Mouse (Mus musculus): ENCODE measurements around the gene Xpo6. TPM values are rescaled to one million over a fixed set of nuclear protein-coding genes. Genes with fewer than 3 reads are reported as not detected.

Xpo6 gene
- polyA plus RNA-seq, 1 experiment from 2014 or later = 27.6 TPM

- H3K4me3 ChIP-seq (ENCODE audit: low read length) = no peak overlapping the region
- no peak overlapping the region for H3K9ac ChIP-seq (ENCODE audit: low read length)
- H3K27me3 ChIP-seq (ENCODE audit: control insufficient read depth, insufficient read depth, low read length) = no peaks in the 10 kb centered on the region
- H3K27ac ChIP-seq (ENCODE audit: low read length) = no peak overlapping the region
- ATAC-seq (replicated peaks; ENCODE audit: extremely low read depth, insufficient read depth, low FRiP score) = no peak
- no peaks in the 10 kb centered on the region for H3K9me3 ChIP-seq (replicated peaks; ENCODE audit: control insufficient read depth, low read length)
- peaks cover 33% of the 10 kb centered on the region for H3K36me3 ChIP-seq (ENCODE audit: control insufficient read depth, insufficient read depth)
- WGBS = 80% methylated on average over 4 of the region's 4 CpGs
- H3K4me1 ChIP-seq (ENCODE audit: control insufficient read depth, insufficient read depth, low read length) = no peaks in the 10 kb centered on the region
- H3K4me2 ChIP-seq (ENCODE audit: low read depth, low read length) = no peak overlapping the region
Observed at GRCm38 (mm10) chr7:126134634-126135321, 65.5 kb downstream of the Xpo6 start.

DNA sequence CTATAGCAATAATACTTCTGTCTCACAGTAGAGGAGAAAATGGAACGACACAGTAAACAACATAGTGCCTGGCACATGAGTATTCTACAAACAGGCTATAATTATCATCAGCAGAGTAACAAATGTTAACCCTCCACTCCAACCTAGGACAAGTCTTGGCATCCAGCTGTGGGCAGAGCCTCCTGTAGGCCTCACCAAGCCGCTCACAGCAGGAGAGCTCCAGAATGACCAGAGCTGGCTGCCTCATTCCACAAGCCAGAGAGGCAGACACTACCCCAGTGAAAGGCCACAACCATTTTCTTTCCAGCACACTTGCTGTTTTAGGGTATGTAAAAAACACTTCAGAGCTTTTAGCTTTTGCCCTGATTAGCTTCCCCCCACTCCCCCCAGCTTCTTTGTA lies 72.6 kb downstream of the Xpo6 start:
- no peaks in the 10 kb centered on the region for H3K9me3 ChIP-seq (replicated peaks; ENCODE audit: control insufficient read depth, low read length)
- no peak overlapping the region for H3K9ac ChIP-seq (ENCODE audit: low read length)
- H3K4me1 ChIP-seq (ENCODE audit: control insufficient read depth, insufficient read depth, low read length) = peaks cover 28% of the 10 kb centered on the region
- H3K4me2 ChIP-seq (ENCODE audit: low read depth, low read length) = no peak overlapping the region
- no peak overlapping the region for H3K27ac ChIP-seq (ENCODE audit: low read length)
- WGBS = 60% methylated on average over 2 of the region's 2 CpGs
- ATAC-seq (replicated peaks; ENCODE audit: extremely low read depth, insufficient read depth, low FRiP score) = no peak
- H3K4me3 ChIP-seq (ENCODE audit: low read length) = no peak overlapping the region
- H3K27me3 ChIP-seq (ENCODE audit: control insufficient read depth, insufficient read depth, low read length) = no peaks in the 10 kb centered on the region
- peaks cover 31% of the 10 kb centered on the region for H3K36me3 ChIP-seq (ENCODE audit: control insufficient read depth, insufficient read depth)

DNA sequence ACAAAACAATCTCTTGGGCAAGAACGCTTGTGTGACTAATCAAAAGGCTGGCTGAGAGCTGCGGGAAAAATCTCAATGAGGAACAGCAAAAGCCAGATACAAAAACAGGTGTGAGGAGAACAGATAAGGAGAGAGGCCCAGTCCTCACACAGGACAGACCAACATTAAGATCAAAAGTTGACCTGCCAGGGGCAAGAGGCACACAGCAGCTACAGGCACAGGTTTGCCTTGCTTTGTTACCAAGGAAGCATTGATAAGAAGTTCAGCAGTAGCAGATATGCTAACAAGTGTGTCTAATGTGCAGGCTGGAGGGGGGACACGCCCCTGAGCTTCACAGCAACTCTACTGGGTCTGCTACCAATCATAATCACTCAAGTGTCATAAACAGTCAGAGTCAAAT lies 73.8 kb downstream of the Xpo6 start:
- peaks cover 33% of the 10 kb centered on the region for H3K4me1 ChIP-seq (ENCODE audit: control insufficient read depth, insufficient read depth, low read length)
- H3K36me3 ChIP-seq (ENCODE audit: control insufficient read depth, insufficient read depth) = peaks cover 29% of the 10 kb centered on the region
- no peak overlapping the region for H3K9ac ChIP-seq (ENCODE audit: low read length)
- peak overlapping the region; percentile 20; the same call in 1 of the 2 replicates for H3K4me2 ChIP-seq (ENCODE audit: low read depth, low read length)
- H3K4me3 ChIP-seq (ENCODE audit: low read length) = no peak overlapping the region
- WGBS = 32% methylated on average over 3 of the region's 3 CpGs
- H3K27ac ChIP-seq (ENCODE audit: low read length) = peak overlapping the region; percentile 75
- H3K27me3 ChIP-seq (ENCODE audit: control insufficient read depth, insufficient read depth, low read length) = no peaks in the 10 kb centered on the region
- H3K9me3 ChIP-seq (replicated peaks; ENCODE audit: control insufficient read depth, low read length) = no peaks in the 10 kb centered on the region
- ATAC-seq (replicated peaks; ENCODE audit: extremely low read depth, insufficient read depth, low FRiP score) = no peak; the same call in 1 of the 2 replicates

DNA sequence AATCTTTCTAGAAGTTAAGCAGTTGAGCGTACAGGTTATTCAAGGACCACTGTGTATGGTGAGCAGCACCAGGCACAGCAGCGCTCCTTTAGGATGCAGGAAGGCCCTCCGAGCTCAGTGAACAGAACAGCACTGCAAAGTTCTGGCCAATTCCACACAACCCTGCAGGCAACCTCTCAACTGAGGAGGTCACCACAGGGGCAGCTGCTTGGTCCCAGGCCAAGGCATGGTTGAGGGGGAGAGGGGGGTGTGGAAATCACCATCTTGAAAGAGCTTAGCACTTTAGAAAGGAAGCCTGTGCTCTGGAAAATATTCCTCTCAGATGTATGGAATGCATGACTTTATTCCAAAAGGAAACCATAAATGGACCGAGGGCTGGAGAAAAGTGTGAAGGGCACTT lies 78.8 kb downstream of the Xpo6 start:
- H3K36me3 ChIP-seq (ENCODE audit: control insufficient read depth, insufficient read depth) = peaks cover 35% of the 10 kb centered on the region
- peaks cover 27% of the 10 kb centered on the region for H3K4me1 ChIP-seq (ENCODE audit: control insufficient read depth, insufficient read depth, low read length)
- H3K27me3 ChIP-seq (ENCODE audit: control insufficient read depth, insufficient read depth, low read length) = no peaks in the 10 kb centered on the region
- H3K27ac ChIP-seq (ENCODE audit: low read length) = peak overlapping the region; percentile 69
- no peaks in the 10 kb centered on the region for H3K9me3 ChIP-seq (replicated peaks; ENCODE audit: control insufficient read depth, low read length)
- H3K9ac ChIP-seq (ENCODE audit: low read length) = no peak overlapping the region
- no peak overlapping the region for H3K4me2 ChIP-seq (ENCODE audit: low read depth, low read length)
- 47% methylated on average over 4 of the region's 4 CpGs for WGBS
- no peak overlapping the region for H3K4me3 ChIP-seq (ENCODE audit: low read length)
- peak; percentile 78 for ATAC-seq (replicated peaks; ENCODE audit: extremely low read depth, insufficient read depth, low FRiP score)

GRCm38 (mm10) chr7:126119819-126120218 lies 80.5 kb downstream of the Xpo6 start:
- Histone ChIP-seq H3K9ac (ENCODE audit: low read length) (no peak overlapping the region), H3K4me3 (ENCODE audit: low read length) (no peak overlapping the region), H3K4me1 (ENCODE audit: control insufficient read depth, insufficient read depth, low read length) (peaks cover 11% of the 10 kb centered on the region), H3K9me3 (replicated peaks; ENCODE audit: control insufficient read depth, low read length) (no peaks in the 10 kb centered on the region), H3K4me2 (ENCODE audit: low read depth, low read length) (no peak overlapping the region), H3K27me3 (ENCODE audit: control insufficient read depth, insufficient read depth, low read length) (no peaks in the 10 kb centered on the region), H3K27ac (ENCODE audit: low read length) (no peak overlapping the region), H3K36me3 (ENCODE audit: control insufficient read depth, insufficient read depth) (peaks cover 41% of the 10 kb centered on the region)
- 79% methylated on average over 6 of the region's 6 CpGs for WGBS
- ATAC-seq (replicated peaks; ENCODE audit: extremely low read depth, insufficient read depth, low FRiP score) = no peak

DNA sequence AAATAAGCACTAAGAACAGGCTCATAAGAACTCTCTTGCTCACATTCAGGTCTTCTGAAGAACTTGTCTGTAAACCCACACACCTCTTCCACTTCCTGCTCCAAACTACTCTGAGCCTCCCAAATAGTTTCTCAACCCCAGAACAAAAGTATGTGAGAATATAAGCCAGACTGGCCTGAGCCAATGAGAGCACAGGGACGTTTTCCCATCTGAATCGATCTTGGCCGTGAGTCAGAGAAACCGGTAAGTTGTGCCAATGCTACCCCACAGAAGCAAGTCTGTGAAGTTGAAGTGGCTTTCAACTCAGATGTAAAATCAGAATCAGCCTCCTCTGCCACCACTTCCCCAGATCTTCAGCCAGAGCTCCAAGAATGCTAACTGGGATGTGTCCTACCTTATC lies 87.0 kb downstream of the Xpo6 start:
- Histone ChIP-seq H3K36me3 (ENCODE audit: control insufficient read depth, insufficient read depth) (peaks cover 37% of the 10 kb centered on the region), H3K4me1 (ENCODE audit: control insufficient read depth, insufficient read depth, low read length) (no peaks in the 10 kb centered on the region), H3K4me2 (ENCODE audit: low read depth, low read length) (no peak overlapping the region), H3K27me3 (ENCODE audit: control insufficient read depth, insufficient read depth, low read length) (no peaks in the 10 kb centered on the region), H3K4me3 (ENCODE audit: low read length) (no peak overlapping the region), H3K27ac (ENCODE audit: low read length) (no peak overlapping the region), H3K9me3 (replicated peaks; ENCODE audit: control insufficient read depth, low read length) (no peaks in the 10 kb centered on the region), H3K9ac (ENCODE audit: low read length) (no peak overlapping the region)
- 64% methylated on average over 4 of the region's 4 CpGs for WGBS
- no peak for ATAC-seq (replicated peaks; ENCODE audit: extremely low read depth, insufficient read depth, low FRiP score)

DNA sequence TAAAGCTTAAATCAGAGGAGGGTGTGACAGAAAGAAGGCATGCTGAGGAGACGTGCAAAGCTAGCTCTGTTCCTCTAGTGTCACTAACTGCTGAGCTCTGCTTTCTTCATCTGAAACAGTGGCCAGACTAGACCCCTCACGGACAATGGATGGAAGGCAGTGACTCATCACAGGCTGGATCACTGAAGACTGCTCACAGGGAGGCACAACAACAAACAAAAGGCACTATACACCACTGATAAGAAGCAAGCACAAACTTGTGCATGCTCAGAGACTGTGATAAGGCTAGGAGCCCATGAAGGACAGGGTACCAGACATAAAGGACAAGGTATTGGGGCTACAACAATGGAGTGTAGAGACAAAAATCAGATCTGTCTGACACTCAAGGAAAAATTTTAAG lies 89.1 kb downstream of the Xpo6 start:
- H3K27me3 ChIP-seq (ENCODE audit: control insufficient read depth, insufficient read depth, low read length) = no peaks in the 10 kb centered on the region
- H3K9ac ChIP-seq (ENCODE audit: low read length) = no peak overlapping the region
- H3K27ac ChIP-seq (ENCODE audit: low read length) = no peak overlapping the region
- H3K4me2 ChIP-seq (ENCODE audit: low read depth, low read length) = no peak overlapping the region
- H3K9me3 ChIP-seq (replicated peaks; ENCODE audit: control insufficient read depth, low read length) = no peaks in the 10 kb centered on the region
- 60% methylated on average over 2 of the region's 2 CpGs for WGBS
- no peaks in the 10 kb centered on the region for H3K4me1 ChIP-seq (ENCODE audit: control insufficient read depth, insufficient read depth, low read length)
- no peak overlapping the region for H3K4me3 ChIP-seq (ENCODE audit: low read length)
- peaks cover 50% of the 10 kb centered on the region for H3K36me3 ChIP-seq (ENCODE audit: control insufficient read depth, insufficient read depth)
- ATAC-seq (replicated peaks; ENCODE audit: extremely low read depth, insufficient read depth, low FRiP score) = no peak

- peaks cover 50% of the 10 kb centered on the region for H3K36me3 ChIP-seq (ENCODE audit: control insufficient read depth, insufficient read depth)
- ATAC-seq (replicated peaks; ENCODE audit: extremely low read depth, insufficient read depth, low FRiP score) = no peak
Observed at GRCm38 (mm10) chr7:126109898-126110297, 90.4 kb downstream of the Xpo6 start.

DNA sequence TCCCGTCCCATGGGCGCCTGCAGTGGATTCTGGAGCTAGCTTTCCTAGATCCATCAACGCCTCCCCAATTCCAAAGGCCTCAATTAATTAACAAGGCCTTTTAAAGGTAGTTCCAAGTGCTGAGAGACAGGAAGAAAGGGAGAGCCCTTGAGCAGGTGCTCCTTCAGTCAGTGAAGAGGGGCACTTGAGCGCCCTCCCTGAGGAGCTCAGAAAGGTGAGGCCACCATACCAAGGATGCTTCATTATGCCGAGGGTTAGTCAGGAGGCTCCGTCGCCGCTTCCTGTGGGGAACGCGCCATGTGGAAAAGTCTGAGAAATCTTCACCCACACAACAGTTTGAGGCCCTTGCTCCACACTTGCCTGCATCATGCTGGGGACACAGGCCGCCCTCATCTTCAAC lies 99.9 kb downstream of the Xpo6 start:
- H3K27me3 ChIP-seq (ENCODE audit: control insufficient read depth, insufficient read depth, low read length) = no peaks in the 10 kb centered on the region
- H3K36me3 ChIP-seq (ENCODE audit: control insufficient read depth, insufficient read depth) = peaks cover 47% of the 10 kb centered on the region
- ATAC-seq (replicated peaks; ENCODE audit: extremely low read depth, insufficient read depth, low FRiP score) = no peak
- 87% methylated on average over 11 of the region's 11 CpGs for WGBS
- H3K4me2 ChIP-seq (ENCODE audit: low read depth, low read length) = no peak overlapping the region
- H3K27ac ChIP-seq (ENCODE audit: low read length) = no peak overlapping the region
- no peak overlapping the region for H3K4me3 ChIP-seq (ENCODE audit: low read length)
- H3K9me3 ChIP-seq (replicated peaks; ENCODE audit: control insufficient read depth, low read length) = no peaks in the 10 kb centered on the region
- peaks cover 3% of the 10 kb centered on the region; the same call in 1 of the 2 replicates for H3K4me1 ChIP-seq (ENCODE audit: control insufficient read depth, insufficient read depth, low read length)
- H3K9ac ChIP-seq (ENCODE audit: low read length) = no peak overlapping the region

More at GRCm38 (mm10) chr7:126109898-126110297, 90.4 kb downstream of the Xpo6 start:
- no peak overlapping the region for H3K4me3 ChIP-seq (ENCODE audit: low read length)
- no peak overlapping the region for H3K27ac ChIP-seq (ENCODE audit: low read length)
- H3K4me1 ChIP-seq (ENCODE audit: control insufficient read depth, insufficient read depth, low read length) = no peaks in the 10 kb centered on the region
- H3K9me3 ChIP-seq (replicated peaks; ENCODE audit: control insufficient read depth, low read length) = no peaks in the 10 kb centered on the region
- H3K9ac ChIP-seq (ENCODE audit: low read length) = no peak overlapping the region
- no peak overlapping the region for H3K4me2 ChIP-seq (ENCODE audit: low read depth, low read length)
- no peaks in the 10 kb centered on the region for H3K27me3 ChIP-seq (ENCODE audit: control insufficient read depth, insufficient read depth, low read length)
- 81% methylated on average over 3 of the region's 3 CpGs for WGBS
